Mouse (Mus musculus) adipocyte (in vitro differentiated cells): ENCODE results near the gene Utf1.

Source experiments
- DNase-seq: peaks from one replicate; pipeline ENCODE4 v3.0.0-alpha.2; 2016; ENCODE audit warnings: low spot score

Utf1 gene

GRCm38 (mm10) chr7:139974307-139974706 is 30.7 kb downstream of the Utf1 start:
- no peak for DNase-seq

GRCm38 (mm10) chr7:139975471-139975870 is 31.9 kb downstream of the Utf1 start:
- no peak for DNase-seq

GRCm38 (mm10) chr7:139978278-139978892 is 34.8 kb downstream of the Utf1 start, which contains the start of gene 6430531B16Rik:
Gene 6430531B16Rik, minus strand, starts transcription at chr7:139978755.
- DNase-seq, result no peak

- DNase-seq, result no peak
These were observed 35.6 kb downstream of the Utf1 start for GRCm38 (mm10) chr7:139979011-139979719.

- DNase-seq, result no peak
These were observed 37.2 kb downstream of the Utf1 start for GRCm38 (mm10) chr7:139980778-139981177.

GRCm38 (mm10) chr7:139982058-139982457 is 38.5 kb downstream of the Utf1 start:
- no peak for DNase-seq

- DNase-seq, result no peak
These were observed 40.9 kb downstream of the Utf1 start for GRCm38 (mm10) chr7:139984505-139984904.

- DNase-seq, result no peak
These were observed 44.7 kb downstream of the Utf1 start for GRCm38 (mm10) chr7:139988272-139988671.

- DNase-seq, result no peak
These were observed 47.3 kb downstream of the Utf1 start for GRCm38 (mm10) chr7:139990864-139991394.

GRCm38 (mm10) chr7:139992406-139992805 is 48.8 kb downstream of the Utf1 start, which contains the start of gene Adam8:
Gene Adam8, minus strand, starts transcription at chr7:139992562.
- no peak for DNase-seq

- DNase-seq, result no peak
These were observed 49.9 kb downstream of the Utf1 start for GRCm38 (mm10) chr7:139993532-139993931.

- no peak for DNase-seq
These were observed 50.6 kb downstream of the Utf1 start for GRCm38 (mm10) chr7:139994202-139994601.

- peak; percentile 58 for DNase-seq
These were observed 51.1 kb downstream of the Utf1 start for GRCm38 (mm10) chr7:139994676-139995075.
